Mouse (Mus musculus): ENCODE measurements around the gene Gm15217.

GRCm38 (mm10) chr14:46385701-46386477 is 6.7 kb downstream of the Gm15217 start:
- TF ChIP-seq CTCF (conservative IDR thresholded peaks at IDR 0.05; ENCODE audit: insufficient read depth, insufficient read length, low read depth, low read length), result no peak
- TF ChIP-seq POLR2A (IDR thresholded peaks at IDR 0.05; ENCODE audit: low read depth, low read length), result no peak
